ENCODE assay signal across 8 mouse cellular contexts in the genomic region with DNA sequence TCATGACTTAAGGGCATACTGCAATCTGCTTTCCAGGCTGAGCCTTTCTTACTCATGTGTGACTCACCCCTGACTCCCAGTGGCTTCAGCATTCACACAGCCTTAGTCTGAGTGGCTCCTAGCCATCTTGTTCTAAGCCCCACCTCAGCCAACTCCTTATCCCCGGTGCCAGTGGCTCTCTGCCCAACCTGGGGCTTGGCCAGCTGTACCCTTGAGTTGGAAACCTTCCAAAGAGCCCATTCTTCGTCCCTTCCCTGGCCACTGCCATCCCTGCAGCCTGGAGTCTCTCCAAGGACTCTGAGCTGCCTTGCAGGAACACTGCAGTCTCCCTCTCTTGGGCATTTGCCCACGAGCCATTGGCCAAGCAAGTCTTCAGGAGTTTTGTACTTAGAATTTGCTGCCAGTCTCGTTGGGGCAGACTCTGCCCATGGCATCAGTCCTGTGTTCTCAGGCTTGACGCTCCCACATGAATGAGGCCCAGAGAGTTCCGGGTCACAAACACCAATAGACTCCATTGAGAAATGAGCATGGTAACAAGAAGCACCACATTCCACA.
DNase-seq lines count a peak whose midpoint lies in the region; ATAC-seq lines count a peak whose summit lies in the region.

No protein-coding gene starts in this region.

- no peak overlapping the region for H3K4me3 ChIP-seq in heart, embryonic 10.5 days
- no peak overlapping the region for H3K4me3 ChIP-seq in heart, embryonic 15.5 days

- H3K27ac ChIP-seq in heart, embryonic 10.5 days = no peak overlapping the region
- 0 out of 2 replicates have a peak overlapping the region, but pooled peaks have one; percentile 5 for H3K27ac ChIP-seq in heart, embryonic 15.5 days

- H3K36me3 ChIP-seq in heart, embryonic 10.5 days = no peaks in the 10 kb centered on the region
- H3K36me3 ChIP-seq in heart, embryonic 15.5 days = no peaks in the 10 kb centered on the region

- peak; percentile 96 for DNase-seq in heart, adult 11 months
- no peak for DNase-seq in heart, embryonic 10.5 days (ENCODE audit: low spot score)
- peak; percentile 91 to 94 for DNase-seq in cerebellum, postnatal 14 days
- DNase-seq in layer of hippocampus, adult 9-10 months (ENCODE audit: low spot score) = peak; percentile 15
- peak; percentile 75 to 84 for DNase-seq in lung, postnatal 4 days
- peak; percentile 29 to 63 for DNase-seq in urinary bladder, postnatal 4 days (ENCODE audit: low spot score in 2 of 2)
- DNase-seq in MN1 (ENCODE audit: low spot score) = no peak

- H3K9ac ChIP-seq in heart, embryonic 15.5 days = no peak overlapping the region

- H3K9me3 ChIP-seq in heart, embryonic 10.5 days = no peaks in the 10 kb centered on the region
- no peaks in the 10 kb centered on the region for H3K9me3 ChIP-seq in heart, embryonic 15.5 days (replicated peaks)

- 77% methylated on average over 6 of the region's 6 CpGs for WGBS in heart, embryonic 10.5 days
- WGBS in heart, embryonic 15.5 days = 60% methylated on average over 6 of the region's 6 CpGs

- H3K4me1 ChIP-seq in heart, embryonic 10.5 days = peaks cover 6% of the 10 kb centered on the region; the same call in 1 of the 2 replicates
- H3K4me1 ChIP-seq in heart, embryonic 15.5 days (replicated peaks) = peaks cover 38% of the 10 kb centered on the region

- ATAC-seq in heart, embryonic 15.5 days (replicated peaks; ENCODE audit: insufficient number of reproducible peaks, insufficient read depth, low FRiP score, low read depth) = peak; percentile 61

- 0 out of 2 replicates have a peak, but pooled peaks cover 3% of the 10 kb centered on the region for H3K27me3 ChIP-seq in heart, embryonic 10.5 days (ENCODE audit: insufficient read depth, poor library complexity, severe bottlenecking)
- H3K27me3 ChIP-seq in heart, embryonic 15.5 days = no peaks in the 10 kb centered on the region

- no peak overlapping the region for H3K4me2 ChIP-seq in heart, embryonic 15.5 days

Comparison
In these comparisons a context has a peak if more than half of its experiments do, and no peak if none do; other contexts are left out.
1. DNase-seq: peak in heart, adult 11 months (single experiment), cerebellum, postnatal 14 days (2 of 2), layer of hippocampus, adult 9-10 months (single experiment), lung, postnatal 4 days (2 of 2) and urinary bladder, postnatal 4 days (2 of 2); none in heart, embryonic 10.5 days (single experiment) and MN1 (single experiment).